Mouse (Mus musculus): ENCODE measurements around the gene Olfr1128. TPM values are rescaled to one million over a fixed set of nuclear protein-coding genes. Genes with fewer than 3 reads are reported as not detected.

The Olfr1128 gene
- not detected in 2 replicates for polyA plus RNA-seq (2021; fragmentation: Nextera tagmentation)
- long read RNA-seq, experiment 1 = 0 reads
- long read RNA-seq, experiment 2 = 0 reads

GRCm38 (mm10) chr2:87545442-87545841 is at the start of gene Olfr1128:
Olfr1128 (minus strand) TSS chr2:87545542.

DNA sequence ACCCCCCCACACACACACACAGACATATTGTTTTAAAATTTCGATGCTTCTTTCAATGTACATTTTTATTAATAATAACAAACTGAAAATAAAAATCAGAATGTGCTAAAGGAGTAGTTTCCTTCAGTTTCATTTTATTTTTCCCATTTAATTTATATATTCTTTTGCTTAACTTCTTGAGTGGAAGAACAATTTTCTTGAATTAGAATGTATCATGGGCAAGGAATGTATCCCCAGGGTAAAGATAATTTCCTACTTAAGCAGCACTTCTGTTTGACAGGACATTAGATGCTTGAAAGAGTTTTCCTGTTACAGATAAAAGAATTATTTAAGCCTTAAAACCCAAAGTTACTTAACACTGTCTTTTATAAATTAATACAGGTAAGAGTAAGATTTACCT is 28.3 kb upstream of the Olfr1128 start, which contains the start of gene Olfr1129:
Gene Olfr1129 (plus strand): TSS at position 301 of the 400 bp plus-strand sequence.

DNA sequence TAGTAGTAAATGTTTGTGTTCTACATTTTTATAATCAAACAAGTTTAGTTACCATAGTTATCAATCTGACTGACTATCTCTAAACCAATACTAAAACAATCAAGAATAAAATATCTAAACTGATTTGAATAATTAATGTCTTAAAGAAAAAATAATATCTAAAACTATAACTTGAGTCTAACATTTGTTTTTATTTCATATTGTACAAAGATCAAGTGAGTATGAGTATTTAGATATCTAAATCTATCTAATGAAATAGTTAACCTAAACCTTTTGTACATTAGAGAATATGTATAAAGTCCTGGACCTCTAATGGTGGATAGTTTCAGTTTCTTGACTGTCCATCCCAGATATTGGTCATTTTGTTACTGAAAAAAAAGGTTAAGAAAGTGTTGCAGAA is 13.8 kb downstream of the Olfr1128 start, which contains the start of gene Olfr153:
Gene Olfr153 (plus strand): TSS at position 301 of the 400 bp plus-strand sequence.

DNA sequence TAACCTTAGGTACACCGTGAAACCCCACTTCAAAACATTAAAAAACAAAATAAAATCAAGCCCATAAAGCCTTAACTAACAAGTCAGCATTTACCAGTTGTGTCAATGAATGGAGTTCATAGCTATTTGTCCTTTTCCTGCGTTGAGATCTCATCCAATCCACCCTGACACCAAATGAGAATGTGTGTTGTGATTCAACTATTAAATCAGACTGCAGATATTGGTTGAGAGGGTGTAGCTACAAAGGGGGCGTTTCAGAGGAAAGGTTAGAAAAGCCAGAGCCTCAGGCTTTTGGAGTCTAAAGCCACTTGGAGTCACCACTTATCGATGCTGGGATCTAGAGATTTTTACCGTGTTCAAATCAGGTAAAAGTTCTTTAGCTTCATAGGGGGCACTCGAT is 39.1 kb downstream of the Olfr1128 start, which contains the start of gene Pramel6:
Gene Pramel6 (plus strand): TSS at position 301 of the 400 bp plus-strand sequence.

GRCm38 (mm10) chr2:87496993-87497392 is 48.3 kb downstream of the Olfr1128 start, which contains the start of gene Pramel7:
Pramel7 (minus strand) TSS chr2:87497093.

Other genes with a start within 250 kb of the Olfr1128 start
- not detected in 2 replicates for gene Olfr1118, start 238.0 kb downstream of the Olfr1128 start, polyA plus RNA-seq (2021; fragmentation: Nextera tagmentation)
- not detected in 2 replicates for gene Olfr1120, start 190.7 kb downstream of the Olfr1128 start, polyA plus RNA-seq (2021; fragmentation: Nextera tagmentation)
- not detected in 2 replicates for gene Olfr1121, start 175.6 kb downstream of the Olfr1128 start, polyA plus RNA-seq (2021; fragmentation: Nextera tagmentation)
- not detected in 2 replicates for gene Olfr1122, start 159.7 kb downstream of the Olfr1128 start, polyA plus RNA-seq (2021; fragmentation: Nextera tagmentation)
- not detected in 2 replicates for gene Olfr1123, start 128.9 kb downstream of the Olfr1128 start, polyA plus RNA-seq (2021; fragmentation: Nextera tagmentation)
- 0.11 TPM in 2 replicates for gene Olfr1124, start 115.3 kb downstream of the Olfr1128 start, polyA plus RNA-seq (2021; fragmentation: Nextera tagmentation)
- not detected in 2 replicates for gene Olfr1126, start 91.6 kb downstream of the Olfr1128 start, polyA plus RNA-seq (2021; fragmentation: Nextera tagmentation)
- not detected in 2 replicates for gene Pramel7, start 48.4 kb downstream of the Olfr1128 start, polyA plus RNA-seq (2021; fragmentation: Nextera tagmentation)
- gene Pramel6, start 39.0 kb downstream of the Olfr1128 start, polyA plus RNA-seq (2021; fragmentation: Nextera tagmentation) = not detected in 2 replicates
- gene Olfr153, start 13.7 kb downstream of the Olfr1128 start, polyA plus RNA-seq (2021; fragmentation: Nextera tagmentation) = not detected in 2 replicates
- not detected in 2 replicates for gene Olfr1129, start 28.4 kb upstream of the Olfr1128 start, polyA plus RNA-seq (2021; fragmentation: Nextera tagmentation)
- gene Olfr1130, start 60.7 kb upstream of the Olfr1128 start, polyA plus RNA-seq (2021; fragmentation: Nextera tagmentation) = not detected in 2 replicates
- not detected in 2 replicates for gene Olfr1131, start 81.6 kb upstream of the Olfr1128 start, polyA plus RNA-seq (2021; fragmentation: Nextera tagmentation)
- gene Olfr1132, start 92.0 kb upstream of the Olfr1128 start, polyA plus RNA-seq (2021; fragmentation: Nextera tagmentation) = not detected in 2 replicates
- not detected in 2 replicates for gene Olfr1133, start 101.8 kb upstream of the Olfr1128 start, polyA plus RNA-seq (2021; fragmentation: Nextera tagmentation)
- not detected in 2 replicates for gene Olfr1134, start 112.9 kb upstream of the Olfr1128 start, polyA plus RNA-seq (2021; fragmentation: Nextera tagmentation)
- gene Olfr1135, start 128.1 kb upstream of the Olfr1128 start, polyA plus RNA-seq (2021; fragmentation: Nextera tagmentation) = not detected in 2 replicates
- not detected in 2 replicates for gene Olfr1136, start 148.4 kb upstream of the Olfr1128 start, polyA plus RNA-seq (2021; fragmentation: Nextera tagmentation)
- gene Olfr1137, start 167.6 kb upstream of the Olfr1128 start, polyA plus RNA-seq (2021; fragmentation: Nextera tagmentation) = not detected in 2 replicates
- gene Olfr1138, start 194.4 kb upstream of the Olfr1128 start, polyA plus RNA-seq (2021; fragmentation: Nextera tagmentation) = not detected in 2 replicates
- not detected in 2 replicates for gene Olfr1140, start 198.2 kb upstream of the Olfr1128 start, polyA plus RNA-seq (2021; fragmentation: Nextera tagmentation)
- gene Olfr1141, start 208.4 kb upstream of the Olfr1128 start, polyA plus RNA-seq (2021; fragmentation: Nextera tagmentation) = not detected in 2 replicates
- gene Olfr152, start 233.9 kb upstream of the Olfr1128 start, polyA plus RNA-seq (2021; fragmentation: Nextera tagmentation) = not detected in 2 replicates